Mouse (Mus musculus) liver, adult 2 months (tissue): ENCODE data around the gene Appbp2. TPM values are rescaled to one million over a fixed set of nuclear protein-coding genes. Genes with fewer than 3 reads are reported as not detected.

Experiments used
- DNase-seq: peaks from one replicate; pipeline ENCODE4 v3.0.0-alpha.2; 2011; ENCODE audit warnings: low read depth, low spot score; ENCODE audit errors: extremely low read depth
- H3K27ac ChIP-seq: fragments of 200-500 bp; replicated peaks from 2 replicates; pipeline ENCODE4 v1.5.1; 2012; ENCODE audit warnings: low read depth, mild to moderate bottlenecking, control low read depth, inconsistent platforms, low read length; ENCODE audit not compliant: insufficient read depth
- H3K27me3 ChIP-seq: fragments of 200-500 bp; 2 replicates; pipeline ENCODE4 v1.6.1; 2012; ENCODE audit warnings: mild to moderate bottlenecking, moderate library complexity, low read length, inconsistent platforms; ENCODE audit not compliant: control insufficient read depth, insufficient read depth
- H3K36me3 ChIP-seq: fragments of 200-500 bp; 2 replicates; pipeline ENCODE4 v1.6.1; 2012; ENCODE audit warnings: low read length, inconsistent platforms; ENCODE audit not compliant: control insufficient read depth, insufficient read depth
- H3K4me1 ChIP-seq: fragments of 200-500 bp; 2 replicates; pipeline ENCODE4 v1.6.1; 2011; ENCODE audit warnings: low read length; ENCODE audit not compliant: control insufficient read depth, insufficient read depth
- H3K4me3 ChIP-seq: fragments of 200-500 bp; 2 replicates; pipeline ENCODE4 v1.5.1; 2011; ENCODE audit warnings: low read depth, mild to moderate bottlenecking, control low read depth, low read length, moderate library complexity; ENCODE audit not compliant: insufficient read depth
- H3K79me2 ChIP-seq: fragments of 200-500 bp; 2 replicates; pipeline ENCODE4 v1.6.1; 2012; ENCODE audit warnings: inconsistent platforms, mild to moderate bottlenecking, low read length, moderate library complexity; ENCODE audit not compliant: control insufficient read depth, insufficient read depth
- H3K9ac ChIP-seq: fragments of 200-500 bp; 2 replicates; pipeline ENCODE4 v1.6.1; 2012; ENCODE audit warnings: low read depth, mild to moderate bottlenecking, control low read depth, inconsistent platforms, low read length
- CTCF ChIP-seq: fragments of 200-500 bp; IDR thresholded peaks from 2 replicates; pipeline ENCODE4 v1.5.1; 2011; ENCODE audit warnings: low read depth, low read length, control low read depth
- POLR2A ChIP-seq: fragments of 200-500 bp; IDR thresholded peaks from 2 replicates; pipeline ENCODE4 v1.6.1; 2011; ENCODE audit warnings: low read length, control low read depth; ENCODE audit not compliant: insufficient read depth; ENCODE audit errors: extremely low read depth
- WGBS: fragments of 180-500 bp; shearing (Covaris S2); methylation state at CpG from one replicate; pipeline ENCODE4 v1.1.7; 2018; 5-methylcytosine and 5-hydroxymethylcytosine counted together
- polyA plus RNA-seq: library from polyadenylated mRNA; depleted of rRNA; stranded (reverse); fragments of >200 nt; gene quantifications from 2 replicates; pipeline ENCODE4 v1.2.3, GENCODE M21; 2012
- total RNA-seq: library from RNA; depleted of rRNA; stranded (reverse); fragments of >200 nt; gene quantifications from 2 replicates; pipeline ENCODE4 v1.2.3, GENCODE M21; 2014

Appbp2 gene
- total and polyA plus RNA-seq, 2 experiments = 5.5 to 10.5 TPM

DNA sequence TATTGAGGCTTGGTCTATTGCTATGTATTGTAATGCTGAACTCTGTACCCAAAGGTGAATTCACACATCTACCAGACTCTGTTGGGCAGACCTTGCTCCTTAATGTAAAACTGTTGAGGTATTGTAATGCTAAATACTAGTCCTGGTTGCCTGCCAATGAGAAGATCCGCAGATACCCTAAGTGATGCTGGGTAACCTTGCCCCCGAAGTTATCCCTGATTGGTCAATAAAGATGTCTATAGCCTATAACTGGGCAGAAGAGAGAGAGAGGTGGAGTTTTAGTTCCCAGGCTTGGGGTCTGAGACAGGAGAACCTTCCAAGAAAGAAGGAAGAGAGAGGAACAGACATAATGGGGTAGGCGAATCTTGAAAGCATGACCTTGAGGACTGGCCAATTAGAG, 5.3 kb upstream of the Appbp2 start:
- WGBS = 93% methylated on average over 3 of the region's 3 CpGs
- TF ChIP-seq CTCF = no peak
- TF ChIP-seq POLR2A = no peak
- Histone ChIP-seq H3K79me2 (no peaks in the 10 kb centered on the region), H3K27ac (no peak overlapping the region), H3K36me3 (peaks cover 3% of the 10 kb centered on the region; the same call in 1 of the 2 replicates), H3K4me1 (0 out of 2 replicates have a peak, but pooled peaks cover 1% of the 10 kb centered on the region), H3K4me3 (no peak overlapping the region), H3K9ac (no peak overlapping the region), H3K27me3 (no peaks in the 10 kb centered on the region)
- no peak for DNase-seq

DNA sequence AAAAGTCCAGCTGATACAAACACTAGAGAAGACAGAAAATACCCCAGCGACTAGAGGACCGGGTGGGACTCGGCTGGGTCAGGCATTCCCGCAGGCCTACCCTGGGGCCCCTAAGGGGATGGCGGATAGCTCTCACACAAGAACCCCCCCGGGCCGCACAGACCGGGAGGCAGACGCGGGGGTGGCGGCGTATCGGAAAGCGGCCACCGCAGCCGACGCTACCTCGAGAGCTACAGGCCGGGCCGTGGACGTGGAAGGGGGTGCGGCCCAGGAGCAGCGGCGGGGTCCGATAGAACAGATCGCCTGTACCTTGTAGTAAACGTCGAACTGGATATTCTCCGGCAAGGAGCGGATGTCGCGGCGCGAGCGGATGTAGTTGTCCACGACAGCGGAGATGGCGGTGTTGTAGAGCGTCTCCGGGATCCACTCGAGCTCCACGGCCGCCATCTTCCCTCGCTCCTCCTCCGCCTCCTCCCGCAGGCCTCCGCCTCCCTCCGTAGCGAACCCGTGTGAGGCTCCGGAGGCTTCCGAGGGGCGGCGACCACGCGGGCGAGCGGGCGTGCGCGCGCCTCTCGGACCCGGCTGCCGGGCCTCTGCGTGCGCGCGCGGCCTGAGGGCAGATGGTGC, 454 bp downstream of the Appbp2 start:
- peaks cover 9% of the 10 kb centered on the region; the same call in 1 of the 2 replicates for H3K79me2 ChIP-seq
- WGBS = under 1% methylated on average over 70 of the region's 70 CpGs
- peak overlapping the region; percentile 99 for H3K4me3 ChIP-seq
- H3K27me3 ChIP-seq = no peaks in the 10 kb centered on the region
- H3K36me3 ChIP-seq = peaks cover 3% of the 10 kb centered on the region; the same call in 1 of the 2 replicates
- H3K4me1 ChIP-seq = peaks cover 4% of the 10 kb centered on the region; the same call in 1 of the 2 replicates
- peak overlapping the region; percentile 95 for H3K27ac ChIP-seq
- peak overlapping the region; percentile 96 for H3K9ac ChIP-seq
- DNase-seq = peak; percentile 71
- TF ChIP-seq CTCF = no peak
- TF ChIP-seq POLR2A = no peak; the same call in 1 of the 2 replicates

DNA sequence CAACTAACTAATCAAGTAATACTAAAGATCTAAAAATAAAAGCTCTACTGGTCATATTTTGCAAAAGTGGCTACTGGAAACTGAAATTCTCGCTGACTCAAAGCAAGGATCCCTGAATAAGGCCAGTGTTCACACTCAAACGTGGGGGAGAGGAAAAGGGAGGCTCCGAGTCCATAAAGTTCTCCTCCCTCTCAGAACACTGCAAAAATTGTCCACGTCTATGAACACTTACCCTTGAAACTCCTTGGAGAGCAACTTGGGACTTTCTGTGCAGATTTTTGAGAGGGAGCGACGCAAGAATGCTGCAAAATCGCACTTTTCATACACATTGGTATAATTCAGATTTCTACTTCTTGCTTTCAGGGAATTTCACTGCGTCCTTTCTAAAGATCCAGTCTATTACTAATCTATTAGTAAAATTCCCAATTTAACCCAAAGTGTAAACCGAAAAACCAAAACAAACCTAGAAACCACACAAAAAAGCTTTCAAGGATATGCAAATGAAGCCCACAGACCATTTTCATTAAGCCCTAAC, 1.2 kb downstream of the Appbp2 start:
- Histone ChIP-seq H3K4me1 (peaks cover 4% of the 10 kb centered on the region; the same call in 1 of the 2 replicates), H3K4me3 (peak overlapping the region; percentile 99), H3K36me3 (peaks cover 3% of the 10 kb centered on the region; the same call in 1 of the 2 replicates), H3K27ac (no peak overlapping the region), H3K9ac (peak overlapping the region; percentile 73), H3K79me2 (peaks cover 12% of the 10 kb centered on the region; the same call in 1 of the 2 replicates), H3K27me3 (no peaks in the 10 kb centered on the region)
- DNase-seq = peak; percentile 25
- TF ChIP-seq CTCF (no peak), POLR2A (no peak)
- 2% methylated on average over 9 of the region's 9 CpGs for WGBS

DNA sequence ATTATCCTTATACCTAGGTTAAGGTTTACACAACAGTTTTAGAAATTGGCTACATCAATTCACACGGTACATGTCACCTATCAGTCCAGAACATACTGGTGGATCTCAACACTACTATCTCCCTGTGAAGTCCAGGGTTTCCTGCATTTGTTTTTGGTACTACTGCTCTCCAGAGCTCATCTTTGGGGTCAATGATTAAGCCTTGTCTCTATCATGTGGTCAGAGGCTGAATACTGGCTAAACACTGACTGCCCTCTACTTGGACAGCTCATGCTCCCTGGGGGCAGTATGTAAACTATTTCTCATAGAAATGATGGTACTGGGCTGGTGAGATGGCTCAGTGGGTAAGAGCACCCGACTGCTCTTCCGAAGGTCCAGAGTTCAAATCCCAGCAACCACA, 11.7 kb downstream of the Appbp2 start:
- no peaks in the 10 kb centered on the region for H3K27me3 ChIP-seq
- peaks cover 38% of the 10 kb centered on the region for H3K79me2 ChIP-seq
- WGBS = 62% methylated on average over 3 of the region's 3 CpGs
- DNase-seq = peak; percentile 73
- H3K9ac ChIP-seq = no peak overlapping the region
- H3K4me3 ChIP-seq = no peak overlapping the region
- peaks cover 11% of the 10 kb centered on the region for H3K4me1 ChIP-seq
- no peak for TF ChIP-seq CTCF
- TF ChIP-seq POLR2A = no peak
- no peak overlapping the region for H3K27ac ChIP-seq
- H3K36me3 ChIP-seq = no peaks in the 10 kb centered on the region; the same call in 1 of the 2 replicates

DNA sequence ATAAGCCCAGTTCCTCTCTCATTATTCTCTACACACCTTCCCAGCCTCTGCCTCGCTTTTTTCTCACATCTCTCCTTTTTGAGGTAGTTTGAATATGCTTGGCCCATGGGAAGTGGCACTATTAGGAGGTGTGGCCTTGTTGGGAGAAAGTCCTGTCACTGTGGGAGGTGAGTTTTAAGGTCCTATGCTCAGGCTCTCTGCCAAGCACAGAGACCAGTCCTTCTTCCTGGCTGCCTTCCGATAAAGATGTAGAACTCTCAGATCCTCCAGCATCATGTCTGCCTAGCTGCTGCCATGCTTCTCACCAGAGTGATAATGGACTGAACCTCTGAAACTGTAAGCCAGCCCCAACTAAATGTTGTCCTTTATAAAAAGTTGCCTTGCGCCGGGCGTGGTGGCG, 12.4 kb downstream of the Appbp2 start:
- WGBS = 93% methylated on average over 6 of the region's 6 CpGs

DNA sequence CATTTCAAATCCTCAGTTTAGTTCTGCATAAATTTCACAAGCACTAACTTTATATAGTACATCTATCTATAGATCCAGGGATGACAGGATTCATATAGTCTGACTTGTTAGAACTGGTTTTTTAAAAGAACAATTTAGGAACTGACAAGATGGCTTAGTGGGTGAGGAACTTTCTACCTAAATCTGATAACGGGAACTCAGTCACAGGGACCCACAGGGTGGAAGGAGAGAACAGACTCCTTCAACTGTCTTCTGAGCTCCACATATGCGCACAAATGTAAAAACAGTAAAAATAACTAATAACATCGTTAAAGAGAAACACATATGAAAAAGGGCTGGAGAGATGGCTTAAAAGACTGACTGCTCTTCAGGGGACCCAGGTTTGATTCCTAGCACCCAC, 15.9 kb downstream of the Appbp2 start:
- H3K9ac ChIP-seq = no peak overlapping the region
- peaks cover 15% of the 10 kb centered on the region for H3K36me3 ChIP-seq
- peaks cover 4% of the 10 kb centered on the region for H3K4me1 ChIP-seq
- H3K79me2 ChIP-seq = peaks cover 22% of the 10 kb centered on the region
- TF ChIP-seq POLR2A (no peak), CTCF (no peak)
- 90% methylated on average over 3 of the region's 3 CpGs for WGBS
- no peaks in the 10 kb centered on the region for H3K27me3 ChIP-seq
- no peak for DNase-seq
- no peak overlapping the region for H3K27ac ChIP-seq
- H3K4me3 ChIP-seq = no peak overlapping the region

More for the DNA sequence above, 12.4 kb downstream of the Appbp2 start:
- Histone ChIP-seq H3K36me3 (no peaks in the 10 kb centered on the region; the same call in 1 of the 2 replicates), H3K4me1 (peaks cover 9% of the 10 kb centered on the region), H3K4me3 (no peak overlapping the region), H3K27ac (no peak overlapping the region), H3K9ac (no peak overlapping the region), H3K27me3 (no peaks in the 10 kb centered on the region), H3K79me2 (peaks cover 34% of the 10 kb centered on the region)
- DNase-seq = peak; percentile 12
- TF ChIP-seq POLR2A (no peak), CTCF (no peak)
